Mouse (Mus musculus) lung, postnatal 25 days (tissue): ENCODE results near the gene Ddr1.

Source experiments
- DNase-seq: peaks from one replicate; pipeline ENCODE4 v3.0.0; 2022; ENCODE audit warnings: low spot score

Gene Ddr1

GRCm38 (mm10) chr17:35720340-35720727, 15.9 kb upstream of the Ddr1 start:
- DNase-seq, result peak; percentile 59

- DNase-seq, result no peak
Observed at GRCm38 (mm10) chr17:35719616-35720339, 15.4 kb upstream of the Ddr1 start.

GRCm38 (mm10) chr17:35717080-35717479, 12.7 kb upstream of the Ddr1 start:
- DNase-seq, result no peak

- DNase-seq, result no peak
Observed at GRCm38 (mm10) chr17:35716114-35716513, 11.7 kb upstream of the Ddr1 start.

- DNase-seq, result no peak
Observed at GRCm38 (mm10) chr17:35710705-35711347, 6.4 kb upstream of the Ddr1 start.

GRCm38 (mm10) chr17:35708611-35709010, 4.2 kb upstream of the Ddr1 start:
- DNase-seq, result no peak

GRCm38 (mm10) chr17:35707929-35708328, 3.5 kb upstream of the Ddr1 start:
- DNase-seq, result no peak

- DNase-seq, result no peak
Observed at GRCm38 (mm10) chr17:35705836-35706235, 1.4 kb upstream of the Ddr1 start.

GRCm38 (mm10) chr17:35703751-35704271, 610 bp downstream of the Ddr1 start:
- no peak for DNase-seq

- DNase-seq, result no peak
Observed at GRCm38 (mm10) chr17:35703065-35703464, 1.4 kb downstream of the Ddr1 start.

GRCm38 (mm10) chr17:35702605-35703004, 1.8 kb downstream of the Ddr1 start:
- DNase-seq, result no peak

GRCm38 (mm10) chr17:35701978-35702461, 2.4 kb downstream of the Ddr1 start:
- DNase-seq, result peak; percentile 51

GRCm38 (mm10) chr17:35701203-35701977, 3.0 kb downstream of the Ddr1 start:
- DNase-seq, result no peak

GRCm38 (mm10) chr17:35700371-35700961, 4.0 kb downstream of the Ddr1 start:
- peak; percentile 75 for DNase-seq

- peak; percentile 84 for DNase-seq
Observed at GRCm38 (mm10) chr17:35699919-35700318, 4.5 kb downstream of the Ddr1 start.

- no peak for DNase-seq
Observed at GRCm38 (mm10) chr17:35698501-35698883, 5.9 kb downstream of the Ddr1 start.

GRCm38 (mm10) chr17:35697759-35698500, 6.5 kb downstream of the Ddr1 start:
- DNase-seq, result no peak

- no peak for DNase-seq
Observed at GRCm38 (mm10) chr17:35697429-35697758, 7.0 kb downstream of the Ddr1 start.

GRCm38 (mm10) chr17:35696691-35697090, 7.7 kb downstream of the Ddr1 start:
- no peak for DNase-seq

GRCm38 (mm10) chr17:35695289-35695688, 9.1 kb downstream of the Ddr1 start:
- DNase-seq, result no peak

GRCm38 (mm10) chr17:35693906-35694305, 10.5 kb downstream of the Ddr1 start:
- DNase-seq, result no peak

GRCm38 (mm10) chr17:35692368-35692767, 12.1 kb downstream of the Ddr1 start:
- no peak for DNase-seq
